Mouse (Mus musculus) neural tube, embryonic 14.5 days (tissue): ENCODE measurements around the gene Gm21060. TPM values are rescaled to one million over a fixed set of nuclear protein-coding genes. Genes with fewer than 3 reads are reported as not detected.
A peak's percentile ranks its signal among the peaks of the same experiment; 100 is the strongest.
"Not testable (repeated sequence)": the region's sequence is repeated elsewhere in the genome, so short reads cannot be mapped to it uniquely, and the experiment has no call there.

ENCODE experiments used
- ATAC-seq: fragments of 200-750 bp; cut with Nextera tagmentation; 2 replicates; pipeline ENCODE4 v1.8.0; 2017; ENCODE audit warnings: low read depth, mild to moderate bottlenecking, moderate TSS enrichment, moderate library complexity
- H3K27ac ChIP-seq: fragments of 300-500 bp; sonication (generic); 2 replicates; pipeline ENCODE4 v1.5.1; 2014; ENCODE audit warnings: low read depth, mild to moderate bottlenecking, control low read depth, low read length, moderate library complexity, mixed read lengths
- H3K27me3 ChIP-seq: fragments of 300-500 bp; sonication (generic); 2 replicates; pipeline ENCODE4 v1.6.1; 2014; ENCODE audit warnings: low read length; ENCODE audit not compliant: control insufficient read depth, insufficient read depth
- H3K36me3 ChIP-seq: fragments of 300-500 bp; sonication (generic); 2 replicates; pipeline ENCODE4 v1.6.1; 2014; ENCODE audit warnings: low read length, mixed read lengths; ENCODE audit not compliant: control insufficient read depth, insufficient read depth
- H3K4me1 ChIP-seq: fragments of 300-500 bp; sonication (generic); 2 replicates; pipeline ENCODE4 v1.6.1; 2014; ENCODE audit warnings: low read length; ENCODE audit not compliant: control insufficient read depth, insufficient read depth
- H3K4me2 ChIP-seq: fragments of 300-500 bp; sonication (generic); 2 replicates; pipeline ENCODE4 v1.6.1; 2014; ENCODE audit warnings: mild to moderate bottlenecking, low read depth, low read length, control low read depth
- H3K4me3 ChIP-seq: fragments of 300-500 bp; sonication (generic); 2 replicates; pipeline ENCODE4 v1.5.1; 2014; ENCODE audit warnings: low read depth, low read length, control low read depth, mixed read lengths
- H3K9ac ChIP-seq: fragments of 300-500 bp; sonication (generic); replicated peaks from 2 replicates; pipeline ENCODE4 v1.6.1; 2014; ENCODE audit warnings: low read depth, mild to moderate bottlenecking, control low read depth, low read length, mixed read lengths
- H3K9me3 ChIP-seq: fragments of 300-500 bp; sonication (generic); 2 replicates; pipeline ENCODE4 v1.6.1; 2016; ENCODE audit warnings: low read length; ENCODE audit not compliant: control insufficient read depth
- WGBS: fragments of 180-500 bp; shearing (Covaris S2); extraction: QIAGEN DNeasy Blood & Tissue Kit; methylation state at CpG from one replicate; pipeline ENCODE4 v1.1.7; 2014; 5-methylcytosine and 5-hydroxymethylcytosine counted together
- polyA plus RNA-seq: library from polyadenylated mRNA; unstranded; fragments of >200 nt; fragmentation: Nextera tagmentation; extraction: Ambion mirVana; gene quantifications from 2 replicates; pipeline ENCODE4 v1.2.1, GENCODE M21; 2014

Gm21060 gene
- polyA plus RNA-seq, 1 experiment from 2014 or later, result not detected

- Histone ChIP-seq H3K9me3 (no peaks in the 10 kb centered on the region), H3K27me3 (no peaks in the 10 kb centered on the region), H3K9ac (no peak overlapping the region), H3K27ac (no peak overlapping the region), H3K4me3 (no peak overlapping the region), H3K4me1 (no peaks in the 10 kb centered on the region), H3K36me3 (no peaks in the 10 kb centered on the region), H3K4me2 (no peak overlapping the region)
- no peak for ATAC-seq
- 5% methylated on average over 23 of the region's 26 CpGs for WGBS
Measured at GRCm38 (mm10) chr19:61266651-61267050, 30.2 kb downstream of the Gm21060 start.

DNA sequence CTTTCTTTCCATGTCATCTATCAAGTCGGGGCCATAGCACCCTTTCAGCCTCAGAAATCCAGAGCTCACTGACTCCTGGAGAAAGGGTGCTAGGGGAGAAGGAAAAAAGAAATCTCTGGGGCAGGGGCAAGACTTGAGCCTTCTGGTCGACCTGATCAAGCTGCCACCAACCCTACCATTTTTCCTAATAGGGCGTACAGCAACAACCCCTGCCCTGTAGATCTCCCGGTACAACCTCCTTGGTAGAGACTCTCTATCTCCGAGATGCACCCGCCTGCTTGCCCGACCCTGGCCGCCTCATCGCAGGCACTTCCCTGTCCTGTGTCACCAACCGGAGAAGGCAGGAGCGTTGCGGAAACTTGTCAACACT lies 30.6 kb downstream of the Gm21060 start:
- Histone ChIP-seq H3K4me2 (no peak overlapping the region), H3K4me1 (no peaks in the 10 kb centered on the region), H3K36me3 (no peaks in the 10 kb centered on the region), H3K9me3 (no peaks in the 10 kb centered on the region), H3K4me3 (no peak overlapping the region), H3K27ac (no peak overlapping the region), H3K27me3 (no peaks in the 10 kb centered on the region), H3K9ac (no peak overlapping the region)
- WGBS, result 4% methylated on average over 12 of the region's 12 CpGs
- no peak for ATAC-seq

DNA sequence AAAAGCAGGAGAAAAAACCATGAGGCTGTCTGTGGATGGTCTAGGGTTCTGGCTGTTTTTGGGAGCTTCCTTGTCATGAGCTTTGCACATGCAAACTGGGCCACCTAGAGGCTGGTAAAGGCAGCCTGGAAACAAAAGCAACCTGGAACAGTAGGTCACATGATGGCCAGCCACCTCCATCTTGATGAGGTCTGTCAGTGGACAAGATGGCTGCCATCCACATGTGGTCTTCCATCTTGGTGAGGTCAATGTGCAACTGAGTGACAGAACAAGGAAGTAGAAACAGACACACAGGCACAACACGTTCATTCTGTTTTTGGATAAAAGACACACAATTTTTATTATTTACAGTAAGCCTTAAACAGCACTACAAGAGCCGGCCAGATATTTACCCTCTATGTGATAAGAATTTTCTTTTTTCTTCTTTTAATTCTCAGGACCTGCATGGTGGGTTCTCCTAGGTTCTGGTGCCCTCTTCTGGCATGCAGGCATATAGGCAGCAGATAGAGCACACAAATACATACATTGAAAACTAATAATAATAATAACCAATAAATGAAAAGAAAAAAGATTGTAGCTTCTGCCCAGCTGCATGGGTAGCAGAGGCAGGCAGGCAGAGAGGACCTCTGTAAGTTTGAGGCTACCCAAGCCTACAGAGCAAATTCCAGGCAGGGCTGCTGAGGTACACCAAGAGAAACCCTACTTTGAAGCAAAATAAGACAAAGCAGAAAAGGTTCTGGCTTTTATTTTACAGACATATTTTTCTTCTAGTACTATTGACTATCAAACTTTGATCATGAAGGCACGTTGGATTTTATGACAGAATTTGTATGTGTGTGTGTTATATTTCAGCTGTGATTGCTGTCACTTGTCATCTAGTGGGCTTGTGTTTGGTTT lies 31.3 kb downstream of the Gm21060 start:
- WGBS, result 32% methylated on average over 3 of the region's 3 CpGs
- H3K27ac ChIP-seq, result no peak overlapping the region
- no peak overlapping the region for H3K4me2 ChIP-seq
- H3K4me3 ChIP-seq, result no peak overlapping the region
- peak; percentile 59 for ATAC-seq
- no peaks in the 10 kb centered on the region for H3K36me3 ChIP-seq
- H3K27me3 ChIP-seq, result no peaks in the 10 kb centered on the region
- no peaks in the 10 kb centered on the region for H3K9me3 ChIP-seq
- no peaks in the 10 kb centered on the region for H3K4me1 ChIP-seq
- no peak overlapping the region for H3K9ac ChIP-seq

DNA sequence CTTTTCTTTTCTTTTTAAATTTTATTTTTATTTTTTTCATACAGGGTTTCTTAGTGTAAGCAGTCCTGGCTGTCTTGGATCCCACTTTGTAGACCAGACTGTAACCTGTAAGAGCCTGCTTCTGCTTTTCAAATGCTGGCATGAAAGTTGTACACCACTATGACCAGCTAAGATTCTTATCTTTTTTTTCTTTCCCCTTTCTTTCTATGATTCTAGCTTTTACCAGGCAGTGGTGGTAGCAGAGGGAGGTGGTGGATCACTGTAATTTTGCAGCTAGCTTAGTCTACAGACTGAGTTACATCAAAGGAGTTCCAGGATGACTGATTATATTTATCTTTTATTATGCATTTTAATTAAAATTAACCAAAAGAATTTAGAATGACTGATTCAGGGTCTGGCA lies 31.9 kb downstream of the Gm21060 start:
- no peaks in the 10 kb centered on the region for H3K27me3 ChIP-seq
- no peak overlapping the region for H3K9ac ChIP-seq
- H3K4me1 ChIP-seq, result no peaks in the 10 kb centered on the region
- ATAC-seq, result no peak
- H3K36me3 ChIP-seq, result no peaks in the 10 kb centered on the region
- H3K27ac ChIP-seq, result no peak overlapping the region
- H3K4me2 ChIP-seq, result no peak overlapping the region
- H3K9me3 ChIP-seq, result no peaks in the 10 kb centered on the region
- no peak overlapping the region for H3K4me3 ChIP-seq

DNA sequence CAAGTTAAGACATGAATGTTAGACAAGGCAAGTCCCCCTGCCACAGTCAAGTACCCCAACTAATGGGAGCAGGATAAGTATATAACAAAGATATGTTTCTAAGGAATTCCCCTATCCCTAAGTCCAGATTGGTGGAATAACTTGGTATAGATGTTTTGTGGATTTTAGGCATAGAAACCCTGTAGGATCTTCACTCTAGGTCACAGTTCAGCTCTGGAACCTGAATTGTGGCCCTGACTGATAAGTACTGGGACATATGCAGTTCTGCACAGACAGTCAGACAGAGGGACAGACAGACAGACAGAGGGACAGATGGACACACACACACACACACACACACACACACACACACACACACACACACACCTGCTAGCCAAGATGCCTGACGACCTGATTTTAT lies 32.6 kb downstream of the Gm21060 start:
- no peaks in the 10 kb centered on the region for H3K4me1 ChIP-seq
- WGBS, result 88% methylated on average over 1 of the region's 1 CpGs
- ATAC-seq, result no peak

GRCm38 (mm10) chr19:61261241-61261640 lies 35.6 kb downstream of the Gm21060 start:
- Histone ChIP-seq H3K27ac (no peak overlapping the region), H3K4me1 (no peaks in the 10 kb centered on the region), H3K9ac (no peak overlapping the region), H3K4me2 (no peak overlapping the region), H3K4me3 (no peak overlapping the region), H3K36me3 (no peaks in the 10 kb centered on the region), H3K9me3 (no peaks in the 10 kb centered on the region), H3K27me3 (no peaks in the 10 kb centered on the region)
- ATAC-seq, result no peak
- 81% methylated on average over 1 of the region's 1 CpGs for WGBS

More for the DNA sequence above, 32.6 kb downstream of the Gm21060 start:
- H3K9ac ChIP-seq, result no peak overlapping the region
- no peak overlapping the region for H3K4me2 ChIP-seq
- H3K27ac ChIP-seq, result no peak overlapping the region
- no peak overlapping the region for H3K4me3 ChIP-seq
- H3K27me3 ChIP-seq, result no peaks in the 10 kb centered on the region
- H3K9me3 ChIP-seq, result no peaks in the 10 kb centered on the region
- H3K36me3 ChIP-seq, result no peaks in the 10 kb centered on the region

- H3K36me3 ChIP-seq, result no peaks in the 10 kb centered on the region
- H3K9ac ChIP-seq, result no peak overlapping the region
- no peak overlapping the region for H3K27ac ChIP-seq
- 91% methylated on average over 18 of the region's 18 CpGs for WGBS
- ATAC-seq, result no peak
- H3K4me2 ChIP-seq, result no peak overlapping the region
- no peaks in the 10 kb centered on the region for H3K27me3 ChIP-seq
- no peaks in the 10 kb centered on the region for H3K9me3 ChIP-seq
- no peaks in the 10 kb centered on the region for H3K4me1 ChIP-seq
- no peak overlapping the region for H3K4me3 ChIP-seq
Measured at GRCm38 (mm10) chr19:61257733-61258132, 39.1 kb downstream of the Gm21060 start.

DNA sequence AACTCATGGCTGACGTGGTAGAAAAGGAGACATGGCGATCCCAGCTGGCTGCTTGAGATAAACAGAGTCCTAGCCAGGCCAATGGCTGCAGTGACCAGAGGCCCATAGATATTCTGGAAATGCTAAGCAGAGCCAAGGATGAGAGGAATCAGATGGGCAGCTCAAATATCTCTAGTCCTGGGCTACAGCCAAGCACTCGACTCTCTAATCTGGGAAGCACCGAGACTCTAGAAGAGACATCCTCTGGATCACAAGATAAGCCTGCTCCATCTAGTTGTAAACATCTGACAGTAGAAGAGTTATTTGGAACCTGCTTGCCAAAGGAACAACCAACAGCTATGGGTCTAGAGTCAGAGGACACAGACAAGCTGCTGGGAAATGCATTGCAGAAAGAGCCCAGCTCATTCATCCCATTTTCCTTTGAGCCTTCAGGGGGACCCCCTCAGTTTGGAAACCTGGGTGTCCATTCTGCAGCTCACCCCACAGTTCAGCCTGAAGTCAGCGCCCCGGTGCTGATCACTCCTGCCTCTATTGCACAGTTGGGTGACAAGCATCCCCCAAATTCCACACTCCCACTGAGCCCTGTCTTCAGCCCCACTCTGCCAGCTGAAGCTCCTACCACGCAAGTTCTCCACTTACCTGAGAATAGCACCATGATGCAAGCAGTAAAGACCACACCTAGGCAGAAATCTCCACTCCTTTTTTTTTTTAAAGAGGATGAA lies 40.5 kb downstream of the Gm21060 start:
- H3K4me3 ChIP-seq, result no peak overlapping the region
- H3K9ac ChIP-seq, result no peak overlapping the region
- no peaks in the 10 kb centered on the region for H3K4me1 ChIP-seq
- H3K27me3 ChIP-seq, result no peaks in the 10 kb centered on the region
- 95% methylated on average over 7 of the region's 7 CpGs for WGBS
- H3K9me3 ChIP-seq, result no peaks in the 10 kb centered on the region
- no peaks in the 10 kb centered on the region for H3K36me3 ChIP-seq
- H3K27ac ChIP-seq, result no peak overlapping the region
- ATAC-seq, result no peak
- no peak overlapping the region for H3K4me2 ChIP-seq

GRCm38 (mm10) chr19:61247334-61247733 lies 49.5 kb downstream of the Gm21060 start:
- H3K27ac ChIP-seq, H3K4me1 ChIP-seq, H3K27me3 ChIP-seq, H3K4me2 ChIP-seq, H3K4me3 ChIP-seq, H3K9ac ChIP-seq, H3K36me3 ChIP-seq, H3K9me3 ChIP-seq, ATAC-seq: not testable (repeated sequence)
- 69% methylated on average over 4 of the region's 4 CpGs for WGBS
